Mouse (Mus musculus): ENCODE measurements at regions not wholly inside any gene's neighbourhood (a gene's known extent, or its start where the extent isn't known, plus 50 kb on each side); places are given as distances from the start of the nearest gene placed in this dataset.

DNA sequence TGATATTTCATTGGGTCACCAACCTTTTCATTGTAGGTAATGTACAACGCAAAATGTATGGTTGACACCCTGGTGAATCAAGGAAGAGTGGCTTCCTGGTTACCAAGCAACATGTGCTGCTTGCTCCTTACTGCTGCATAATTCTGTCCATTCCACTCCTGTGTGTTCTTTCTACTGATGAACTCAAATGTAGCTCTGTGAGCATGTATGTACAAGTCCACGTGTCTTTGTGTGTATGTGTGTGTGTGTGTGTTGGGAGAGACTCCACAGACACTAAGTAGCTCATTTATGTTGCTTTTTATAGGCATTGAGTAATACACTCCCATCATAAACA, 301.0 kb downstream of the Sfmbt2 start:
- TF ChIP-seq TCF12 (IDR thresholded peaks at IDR 0.05; ENCODE audit: insufficient read depth, poor library complexity, severe bottlenecking), result no peak
- no peak for TF ChIP-seq MYOD1 (IDR thresholded peaks at IDR 0.05; ENCODE audit: control insufficient read depth in 1 of 3, insufficient read length in 2 of 3, low read depth in 2 of 3)
